Mouse (Mus musculus) inflammation-experienced regulatory T-cells, adult 6 months (primary cell): ENCODE results near the gene Cited2. TPM values are rescaled to one million over a fixed set of nuclear protein-coding genes. Genes with fewer than 3 reads are reported as not detected.

Source experiments
- ATAC-seq: one replicate; pipeline ENCODE4 v1.8.0; 2017
- polyA plus RNA-seq, 3 experiments: library from polyadenylated mRNA; unstranded; fragments of 100-300 nt; shearing (Covaris generic); gene quantifications; one replicate each; pipeline ENCODE4 v1.2.1; 2017

Cited2 gene
- polyA plus RNA-seq, 3 experiments from 2014 or later = 5.5 to 8.0 (median 7.7) TPM

DNA sequence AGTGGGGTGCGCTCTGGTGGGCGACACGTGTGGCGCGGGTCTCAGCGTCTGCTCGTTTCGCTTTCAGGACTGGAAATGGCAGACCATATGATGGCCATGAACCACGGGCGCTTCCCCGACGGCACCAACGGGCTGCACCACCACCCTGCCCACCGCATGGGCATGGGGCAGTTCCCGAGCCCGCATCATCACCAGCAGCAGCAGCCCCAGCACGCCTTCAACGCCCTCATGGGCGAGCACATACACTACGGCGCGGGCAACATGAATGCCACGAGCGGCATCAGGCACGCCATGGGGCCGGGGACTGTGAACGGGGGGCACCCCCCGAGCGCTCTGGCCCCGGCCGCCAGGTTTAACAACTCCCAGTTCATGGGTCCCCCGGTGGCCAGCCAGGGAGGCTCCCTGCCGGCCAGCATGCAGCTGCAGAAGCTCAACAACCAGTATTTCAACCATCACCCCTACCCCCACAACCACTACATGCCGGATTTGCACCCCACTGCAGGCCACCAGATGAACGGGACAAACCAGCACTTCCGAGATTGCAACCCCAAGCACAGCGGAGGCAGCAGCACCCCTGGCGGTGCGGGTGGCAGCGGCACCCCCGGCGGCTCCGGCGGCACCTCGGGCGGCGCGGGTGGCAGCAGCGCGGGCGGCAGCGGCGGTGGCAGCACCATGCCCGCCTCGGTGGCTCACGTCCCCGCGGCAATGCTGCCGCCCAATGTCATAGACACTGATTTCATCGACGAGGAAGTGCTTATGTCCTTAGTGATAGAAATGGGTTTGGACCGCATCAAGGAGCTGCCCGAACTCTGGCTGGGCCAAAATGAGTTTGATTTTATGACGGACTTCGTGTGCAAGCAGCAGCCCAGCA lies 1.1 kb downstream of the Cited2 start:
- peak; percentile 26 for ATAC-seq

DNA sequence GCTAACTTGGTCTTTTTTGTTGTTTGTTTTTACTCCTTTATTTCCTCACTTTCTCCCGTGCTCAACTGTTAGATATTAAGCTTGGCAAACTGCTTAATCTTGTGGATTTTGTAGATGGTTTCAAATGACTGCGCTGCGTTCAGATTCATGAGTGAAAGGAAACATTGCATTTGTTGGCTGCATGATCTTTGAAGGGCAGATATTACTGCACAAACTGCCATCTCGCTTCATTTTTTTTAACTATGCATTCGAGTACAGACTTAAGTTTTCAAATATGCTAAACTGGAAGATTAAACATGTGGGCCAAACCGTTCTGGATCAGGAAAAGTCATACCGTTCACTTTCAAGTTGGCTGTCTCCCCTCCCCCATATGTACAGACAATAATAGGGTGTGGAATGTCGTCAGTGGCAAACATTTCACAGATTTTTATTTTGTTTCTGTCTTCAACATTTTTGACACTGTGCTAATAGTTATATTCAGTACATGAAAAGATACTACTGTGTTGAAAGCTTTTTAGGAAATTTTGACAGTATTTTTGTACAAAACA lies 2.1 kb downstream of the Cited2 start:
- ATAC-seq = no peak

DNA sequence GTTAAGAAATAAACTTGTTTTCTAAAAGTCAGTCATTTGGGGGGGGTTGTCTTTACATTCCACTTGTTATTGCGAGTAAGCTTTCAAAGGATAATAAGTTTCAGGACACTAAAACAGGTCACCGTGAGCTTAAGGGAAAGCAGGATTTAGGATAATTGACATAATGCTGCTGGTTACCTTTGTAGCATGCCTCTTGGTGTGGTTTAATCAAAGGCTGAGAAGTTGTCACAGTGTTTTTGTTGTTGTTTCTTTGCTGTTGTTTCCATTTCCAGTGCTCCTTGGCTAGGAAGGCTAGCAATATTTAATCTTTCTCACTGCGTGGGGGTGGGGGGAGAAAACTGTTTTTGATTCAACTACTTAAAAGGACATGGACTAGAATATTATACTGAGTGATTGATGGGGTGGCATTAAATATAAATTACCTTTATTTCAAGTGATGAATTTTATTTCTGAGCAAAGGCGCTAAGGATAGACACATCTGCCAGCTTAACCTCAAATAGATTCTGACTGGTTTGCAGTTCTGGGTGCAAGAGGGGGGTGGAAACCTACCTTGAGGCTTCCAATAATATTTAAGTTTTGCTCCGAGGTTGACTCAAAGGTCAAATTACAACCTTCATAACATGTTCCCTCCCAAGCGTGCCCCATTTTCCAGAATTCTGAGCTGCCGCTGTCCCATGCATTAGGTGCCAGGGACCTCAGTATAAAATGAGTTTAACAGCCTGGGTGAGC lies 2.8 kb downstream of the Cited2 start:
- ATAC-seq = no peak

DNA sequence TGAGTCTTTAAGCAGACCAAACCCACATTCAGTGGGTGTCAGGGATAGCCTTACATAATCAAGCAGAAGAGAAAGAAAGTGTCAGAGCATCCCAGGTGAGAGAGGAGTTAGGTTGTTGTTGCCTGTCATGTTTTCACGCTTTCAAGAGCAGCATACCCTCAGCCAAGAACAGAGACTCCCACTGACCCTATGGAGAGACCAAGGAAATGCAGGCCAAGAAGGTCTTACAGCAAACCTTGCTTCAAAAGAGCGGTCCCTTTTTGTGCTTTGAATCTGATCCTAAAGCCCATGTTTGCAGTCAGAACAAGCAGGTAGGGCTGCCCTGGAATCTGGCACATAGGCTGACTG lies 3.3 kb downstream of the Cited2 start:
- no peak for ATAC-seq

DNA sequence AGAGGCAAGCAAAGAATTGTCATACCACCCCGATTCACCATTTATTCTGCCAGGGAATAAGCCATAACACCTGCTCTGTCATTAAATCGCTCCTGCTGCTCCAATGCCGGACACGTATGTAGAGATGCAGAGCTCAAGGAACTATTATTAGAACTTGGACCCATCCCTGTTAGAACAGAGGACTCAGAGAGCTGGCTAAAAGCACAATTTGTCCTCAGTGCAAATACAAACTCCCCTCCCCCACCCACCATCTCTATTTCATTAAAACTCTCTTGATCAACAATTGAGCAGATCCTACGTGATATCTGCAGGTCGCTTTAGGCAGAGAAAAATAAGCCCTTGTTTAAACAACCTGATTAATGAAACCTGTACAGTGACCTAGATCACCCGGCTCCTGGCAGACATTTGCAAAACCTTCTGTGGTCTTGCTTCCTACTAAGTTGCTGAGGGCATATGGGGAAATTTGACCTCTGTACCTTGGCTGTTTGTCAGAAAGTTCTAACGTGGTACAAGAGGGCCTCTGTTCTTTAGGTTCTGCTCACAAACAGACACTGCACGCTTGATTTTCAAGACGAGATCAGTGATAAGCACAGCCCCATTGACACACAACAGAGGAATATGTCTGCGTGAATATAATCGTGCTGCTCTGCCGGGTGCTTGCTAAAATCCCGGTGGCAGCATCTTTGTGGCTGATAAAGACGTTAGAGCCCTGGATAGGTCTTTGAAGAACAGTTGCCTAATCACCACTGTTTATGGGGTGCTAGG lies 4.3 kb downstream of the Cited2 start:
- peak; percentile 0 for ATAC-seq

DNA sequence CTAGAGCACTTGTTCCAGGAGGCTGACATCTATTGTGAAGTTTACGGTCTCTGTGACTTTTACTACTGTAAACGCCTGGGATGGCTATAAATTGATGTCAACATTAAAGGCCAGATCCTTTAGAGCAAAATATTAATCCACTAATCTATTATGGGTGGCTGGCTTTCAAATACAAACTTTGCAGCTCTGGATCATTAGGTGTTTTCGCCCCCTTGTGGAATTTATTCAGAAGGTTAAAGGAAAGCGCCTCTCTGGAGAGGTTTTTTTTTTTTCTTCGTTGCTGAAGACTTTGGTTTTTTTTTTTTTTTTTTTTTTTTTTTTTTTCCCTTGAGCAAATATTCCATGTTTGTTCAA lies 4.9 kb downstream of the Cited2 start:
- ATAC-seq = peak; percentile 28

DNA sequence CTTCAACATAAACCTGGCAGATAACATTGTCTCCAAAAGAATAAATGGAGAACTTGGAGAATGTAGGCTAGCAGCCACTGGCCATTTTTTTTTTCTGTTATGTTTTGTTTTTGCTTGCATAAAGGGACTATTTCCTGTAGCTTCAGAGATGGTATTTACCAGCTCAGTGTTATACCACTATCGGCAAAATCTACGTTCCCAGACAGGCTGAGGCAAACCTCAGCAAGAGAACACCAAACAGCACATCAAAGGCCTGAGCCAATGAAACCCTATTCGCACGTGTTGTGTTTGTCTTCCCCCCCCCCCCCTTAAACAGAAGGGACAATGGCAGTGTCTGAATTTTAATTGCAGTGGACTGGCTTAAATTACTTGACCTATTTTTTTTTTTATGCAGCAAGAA lies 5.7 kb downstream of the Cited2 start:
- ATAC-seq = peak; percentile 18

DNA sequence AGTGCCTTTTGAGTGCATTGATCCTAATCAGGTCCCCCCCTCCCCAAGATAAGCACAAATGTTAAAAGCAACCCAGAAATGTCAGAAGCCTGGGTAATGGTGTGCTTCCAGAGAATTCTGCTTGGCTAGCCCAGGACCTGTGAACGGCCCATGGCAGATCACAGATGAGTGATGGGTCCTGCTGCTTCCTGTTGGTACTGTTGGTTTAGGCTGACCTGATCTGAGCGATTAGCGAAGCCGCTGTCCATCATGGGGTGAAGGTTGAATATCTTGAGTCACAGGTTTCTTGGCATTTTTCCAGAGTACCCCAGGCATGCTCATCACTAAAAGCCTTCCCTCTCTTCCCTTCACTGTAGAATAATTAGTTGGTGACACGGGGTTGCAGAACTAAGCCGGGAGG lies 6.5 kb downstream of the Cited2 start:
- ATAC-seq = no peak

DNA sequence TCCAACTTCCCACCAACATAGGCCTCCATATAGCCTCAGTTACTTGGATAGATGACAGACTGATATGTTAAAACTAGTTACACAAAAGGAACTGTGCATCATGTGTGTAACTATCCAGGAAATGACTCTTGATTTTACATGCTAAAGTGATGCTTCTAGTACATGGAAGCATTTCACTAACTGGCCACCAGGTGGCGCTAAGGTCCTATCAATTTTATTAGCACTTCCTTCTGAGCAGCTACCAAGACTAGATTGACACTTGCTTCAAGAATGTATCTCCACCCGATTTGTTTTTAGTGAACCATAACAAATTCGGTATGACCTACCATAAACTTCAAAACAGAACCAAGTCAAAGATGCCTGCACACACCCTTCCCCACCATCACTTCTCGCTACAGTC lies 10.0 kb downstream of the Cited2 start:
- peak; percentile 90 for ATAC-seq

DNA sequence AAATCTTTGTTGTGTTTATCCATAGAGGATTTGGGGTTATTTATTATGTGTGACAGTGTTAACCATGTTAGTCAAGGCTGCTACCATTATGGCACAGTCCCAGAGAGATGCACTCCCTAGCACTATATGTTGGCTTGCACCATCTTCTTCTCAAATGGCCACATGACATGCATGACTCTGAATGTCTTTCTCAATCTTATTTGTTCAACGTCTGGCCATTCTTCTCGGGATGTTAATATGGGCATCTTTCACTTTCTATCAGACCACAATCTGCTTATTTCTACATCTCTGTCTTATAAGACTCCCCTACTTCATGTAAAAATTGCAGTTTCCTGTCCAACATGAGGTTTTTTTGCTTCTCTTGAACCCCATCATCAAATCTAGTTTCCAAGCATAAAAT lies 19.6 kb downstream of the Cited2 start:
- ATAC-seq = no peak

DNA sequence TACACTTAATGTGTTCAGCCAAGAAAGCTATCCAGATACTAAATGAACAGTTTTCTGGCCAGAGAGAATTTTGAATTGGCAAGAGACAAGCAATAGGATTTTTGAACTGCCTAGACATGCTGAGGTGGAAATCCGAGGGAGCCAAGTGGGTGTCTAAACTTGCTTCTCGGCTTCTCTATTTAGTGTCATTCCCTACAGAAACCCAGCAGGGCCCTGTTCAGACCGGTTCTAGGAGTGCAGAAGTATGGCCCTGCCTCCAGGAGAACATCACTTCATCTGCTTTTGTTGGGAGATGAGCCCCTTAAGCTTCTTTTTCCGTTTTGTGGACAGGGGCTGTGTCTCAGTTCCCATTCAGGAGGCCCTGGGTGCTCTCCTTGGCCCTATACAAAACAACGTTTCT lies 29.5 kb downstream of the Cited2 start:
- ATAC-seq = no peak

DNA sequence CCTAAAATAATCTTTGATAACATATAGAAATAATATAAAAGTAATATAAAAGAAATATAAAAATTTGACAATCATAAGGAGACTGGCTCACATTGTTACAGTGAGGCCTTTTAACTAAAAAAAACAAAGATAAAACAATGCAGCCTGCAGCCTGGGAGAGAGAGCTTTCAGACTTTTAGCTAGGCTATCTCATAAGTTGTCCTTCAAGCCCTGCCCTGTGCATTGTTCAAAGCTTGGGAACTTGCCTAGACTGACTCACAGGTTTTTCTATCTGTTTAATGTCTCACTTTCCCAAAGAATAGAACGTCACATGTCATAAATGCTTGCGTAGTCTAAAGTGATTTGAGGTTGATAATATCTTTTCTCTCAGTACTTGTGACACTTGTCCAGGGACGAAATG lies 36.8 kb downstream of the Cited2 start:
- ATAC-seq = no peak

DNA sequence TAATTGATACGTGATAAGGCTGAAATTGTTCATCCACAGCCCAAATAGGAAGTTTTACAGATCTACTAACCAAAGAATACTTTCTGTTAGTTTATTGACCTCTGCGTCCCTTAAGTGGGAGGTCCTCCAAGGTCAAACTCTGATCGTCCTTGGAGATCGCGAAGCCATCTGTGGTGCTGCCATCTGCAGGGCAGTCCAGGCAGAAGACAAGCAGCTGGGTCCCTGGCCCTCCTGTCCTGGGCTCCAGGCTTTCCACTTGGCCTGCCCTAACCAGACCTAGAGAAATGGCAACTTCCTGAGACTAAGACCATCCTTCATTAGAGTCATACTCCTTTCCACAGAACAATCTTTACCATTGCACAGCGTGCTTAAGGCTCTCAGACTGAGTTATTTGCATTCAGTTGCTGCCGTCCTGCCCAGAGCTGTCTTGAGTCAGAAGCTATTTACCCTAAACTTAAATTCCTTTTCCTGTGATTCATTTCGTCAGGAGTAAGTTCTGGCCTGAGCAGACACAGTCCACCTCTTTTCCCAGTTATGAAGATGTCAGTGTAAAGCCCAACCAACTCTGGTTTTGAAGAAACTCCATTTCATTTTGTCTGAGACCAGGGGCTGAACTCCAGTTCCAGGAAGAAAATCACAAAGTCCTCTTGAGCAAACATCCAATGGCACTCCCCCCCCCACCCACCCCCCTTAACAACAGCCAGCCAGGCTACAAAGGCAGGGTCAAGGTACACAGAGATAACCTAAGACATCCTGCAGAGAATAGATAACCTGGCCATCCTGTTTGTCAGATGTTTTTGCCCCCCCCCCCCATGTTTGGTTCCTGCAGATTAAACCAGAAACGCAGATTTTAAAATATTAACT lies 38.0 kb downstream of the Cited2 start:
- no peak for ATAC-seq

DNA sequence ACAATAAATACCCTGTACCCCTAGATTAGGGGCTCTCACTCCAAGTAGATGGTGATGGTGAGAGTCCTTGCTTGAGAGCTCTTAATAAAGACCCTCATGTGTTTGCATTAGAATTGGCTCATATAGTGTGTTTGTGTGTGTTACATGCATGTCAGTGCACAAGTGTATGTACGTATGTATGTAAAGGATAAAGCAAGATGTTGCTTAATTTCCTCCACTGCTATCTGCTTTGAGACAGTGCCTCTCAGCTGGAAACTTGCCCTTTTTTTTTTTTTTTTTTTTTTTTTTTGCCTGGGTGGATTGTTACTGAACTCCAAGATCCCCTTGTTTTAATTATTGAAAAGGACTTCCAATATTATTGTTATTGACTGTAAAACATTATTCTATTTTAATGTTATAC lies 38.6 kb downstream of the Cited2 start:
- ATAC-seq = no peak

DNA sequence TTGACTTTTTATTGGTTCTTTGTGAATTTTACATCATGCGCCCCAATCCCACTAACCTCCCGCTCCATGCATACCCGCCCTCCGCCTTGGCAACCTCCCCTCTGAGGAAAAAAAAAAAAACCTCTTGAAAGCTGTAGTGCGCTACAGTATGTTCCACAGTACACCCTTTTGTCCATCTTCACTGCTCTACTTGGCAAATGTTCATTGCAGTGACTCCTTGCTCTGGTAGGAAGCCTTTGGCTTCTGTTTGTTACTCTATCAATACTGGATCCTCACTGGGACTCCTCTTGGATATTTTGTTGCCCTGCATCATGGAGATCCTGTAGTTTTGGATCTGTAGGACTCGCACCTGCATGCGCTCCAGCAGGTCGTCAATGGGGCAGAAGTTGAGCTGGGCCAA lies 39.9 kb downstream of the Cited2 start:
- no peak for ATAC-seq

DNA sequence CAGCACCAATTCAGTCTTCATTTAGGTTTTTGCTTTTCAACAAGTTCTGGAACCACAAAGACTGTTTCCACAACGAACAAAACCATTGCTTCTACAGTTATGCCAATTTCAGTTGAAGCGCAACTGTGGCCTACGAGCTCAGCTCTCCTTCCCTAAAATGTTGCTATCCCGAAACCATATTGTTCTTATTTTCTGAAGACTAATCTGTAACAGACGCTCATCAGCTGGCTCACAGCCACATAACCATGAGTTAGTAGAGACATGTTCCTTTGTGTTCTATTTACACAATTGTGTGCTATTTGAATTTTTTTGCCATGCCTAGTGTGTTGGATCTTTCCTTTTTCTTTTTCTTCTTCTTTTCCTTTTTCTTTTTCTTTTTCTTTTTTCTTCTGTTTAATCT lies 46.8 kb downstream of the Cited2 start:
- ATAC-seq = no peak

DNA sequence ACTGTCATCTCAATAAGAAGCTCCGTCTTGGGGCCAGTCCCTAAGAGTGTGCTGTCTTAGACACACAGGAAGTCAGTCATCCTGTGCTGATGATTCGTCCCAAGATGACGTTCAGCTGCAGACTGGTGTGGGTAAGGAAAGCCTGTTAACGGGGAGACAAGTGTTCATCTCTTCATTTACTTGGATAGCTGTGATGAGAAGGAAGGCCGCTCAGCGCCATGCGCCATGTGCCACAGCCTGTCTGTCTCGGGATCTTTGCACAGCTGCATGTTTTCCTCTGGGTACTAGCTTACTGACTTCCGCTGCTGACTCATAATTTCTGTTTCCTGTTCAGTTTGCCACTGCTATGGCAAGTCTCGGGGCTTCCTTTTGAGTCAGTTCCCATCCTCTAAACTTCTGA lies 49.3 kb downstream of the Cited2 start:
- peak; percentile 90 for ATAC-seq

DNA sequence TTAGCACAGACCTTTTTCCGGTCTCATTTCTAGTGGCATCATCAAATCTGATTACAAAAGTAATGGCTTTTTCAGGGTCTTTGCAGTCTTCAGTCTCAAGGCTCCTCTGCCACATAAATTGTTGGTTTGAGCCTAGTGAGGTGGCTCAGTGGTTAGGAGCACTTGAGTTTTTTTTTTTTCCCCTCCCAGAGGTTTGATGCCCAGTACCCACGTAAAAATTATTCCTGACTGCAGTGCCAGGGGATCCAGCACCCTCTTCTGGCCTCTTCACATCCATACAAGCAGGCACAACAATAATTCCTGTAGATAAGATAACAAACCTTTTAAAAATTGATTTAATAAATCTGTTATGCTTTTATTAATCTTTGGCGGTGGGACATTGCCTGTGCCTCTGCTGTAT lies 51.3 kb downstream of the Cited2 start:
- no peak for ATAC-seq

DNA sequence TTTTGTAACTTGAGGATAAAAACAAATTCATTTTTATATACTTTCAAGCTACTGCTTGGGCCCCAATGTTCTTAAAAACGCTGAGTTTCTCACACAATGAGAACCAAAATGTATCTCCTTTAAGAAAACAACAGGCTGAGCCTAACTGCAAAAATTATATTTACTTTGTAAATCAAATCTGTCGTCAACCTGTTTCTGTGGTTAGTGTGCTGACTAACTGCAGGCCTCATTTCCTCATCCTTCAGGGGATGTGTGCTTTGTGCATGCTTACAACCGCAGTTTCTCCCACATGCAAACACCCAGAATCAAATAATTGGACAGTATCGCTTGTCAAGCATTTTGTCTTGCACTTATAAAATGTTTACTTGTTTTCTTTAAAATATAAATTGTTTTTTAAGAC lies 52.1 kb downstream of the Cited2 start:
- peak; percentile 44 for ATAC-seq
